Mouse (Mus musculus): ENCODE measurements around the gene Amigo1. TPM values are rescaled to one million over a fixed set of nuclear protein-coding genes. Genes with fewer than 3 reads are reported as not detected.

Gene Amigo1
- polyA plus RNA-seq (2012; rRNA removed) = 43.7 and 49.2 TPM in 2 replicates

DNA sequence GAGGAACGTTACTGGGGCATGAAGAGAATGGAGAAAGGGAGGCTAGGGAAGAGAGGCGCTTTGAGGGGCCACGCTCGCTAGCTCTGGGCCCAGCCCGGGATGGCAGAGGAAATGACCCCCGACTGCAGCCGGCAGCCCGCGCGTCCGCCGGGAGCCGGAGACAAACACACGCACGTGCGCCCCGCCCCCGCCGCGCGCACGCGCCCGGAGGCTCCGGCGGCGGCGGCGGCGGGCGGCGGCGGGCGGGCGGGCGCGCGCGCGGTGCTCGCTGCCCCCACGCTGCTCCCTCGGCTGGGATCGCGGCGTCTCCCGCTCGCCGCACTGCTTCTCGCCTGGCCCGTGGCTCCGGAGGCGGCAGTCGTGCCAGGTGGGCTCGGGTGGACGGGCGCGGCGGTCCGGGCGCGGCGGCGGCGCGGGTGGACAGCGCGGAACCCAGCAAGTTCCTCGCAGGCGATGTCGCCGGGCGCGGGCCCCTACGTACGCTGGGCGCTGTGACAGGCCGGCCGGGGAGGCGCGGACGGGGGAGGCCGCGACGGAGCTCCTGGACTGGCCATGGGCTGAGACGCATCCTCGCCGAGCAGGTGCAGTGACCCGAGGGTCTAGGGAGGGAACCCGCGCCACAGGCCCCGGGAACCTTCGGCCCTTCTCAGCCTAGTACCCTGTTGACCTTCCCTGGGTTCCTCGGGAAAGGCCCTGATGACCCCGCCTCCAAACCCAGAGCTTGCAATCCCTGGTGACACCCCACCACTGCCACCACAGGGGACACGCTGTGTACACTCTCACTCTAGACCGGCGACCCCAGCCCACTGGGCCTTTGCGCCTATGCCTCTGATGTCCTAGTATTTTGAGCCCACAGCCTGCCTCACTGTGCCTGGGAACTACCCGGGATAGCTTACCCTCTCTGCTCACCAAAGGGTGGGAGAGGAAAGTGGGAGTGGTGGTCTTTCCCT is at the start of gene Amigo1:
Gene Amigo1, plus strand, starts transcription at position 238 of the 950 bp plus-strand sequence.
- no peak for TF ChIP-seq CTCF (IDR thresholded peaks at IDR 0.05; ENCODE audit: extremely low read depth, insufficient read depth, low read length)
- no peak for TF ChIP-seq POLR2A (IDR thresholded peaks at IDR 0.05; ENCODE audit: extremely low read depth, insufficient read depth, low read length)
- Histone ChIP-seq H3K27ac (ENCODE audit: insufficient read depth, low read length) (peak within 1 kb of the TSS; percentile 95), H3K4me1 (ENCODE audit: control insufficient read depth, insufficient read depth, low read length) (peaks cover 16% of the 10 kb centered on the region), H3K4me3 (ENCODE audit: insufficient read depth, low read length) (peak within 1 kb of the TSS; percentile 61)

DNA sequence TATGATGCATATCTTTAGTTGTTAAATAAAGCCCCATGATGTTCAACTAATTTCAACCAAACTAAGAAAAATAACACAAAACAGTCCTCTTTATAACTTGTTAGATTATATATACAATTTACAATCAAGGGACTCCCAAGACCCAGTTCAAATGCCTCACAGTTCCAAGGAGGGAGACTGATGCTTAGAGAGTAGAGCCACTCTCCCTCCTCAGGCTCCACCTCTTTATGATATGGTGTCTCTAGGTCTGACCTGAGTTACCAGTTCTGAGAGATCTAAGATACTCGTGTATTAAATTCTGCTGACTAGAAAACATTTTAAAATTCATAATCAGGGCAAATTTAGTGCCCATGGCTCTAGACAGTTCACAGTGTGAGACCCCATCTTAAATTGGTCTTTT is 47.0 kb upstream of the Amigo1 start:
- Histone ChIP-seq H3K27ac (ENCODE audit: insufficient read depth, low read length) (no peak overlapping the region), H3K4me3 (ENCODE audit: insufficient read depth, low read length) (no peak overlapping the region), H3K4me1 (ENCODE audit: control insufficient read depth, insufficient read depth, low read length) (peaks cover 3% of the 10 kb centered on the region)
- TF ChIP-seq CTCF (IDR thresholded peaks at IDR 0.05; ENCODE audit: extremely low read depth, insufficient read depth, low read length) (no peak), POLR2A (IDR thresholded peaks at IDR 0.05; ENCODE audit: extremely low read depth, insufficient read depth, low read length) (no peak)

DNA sequence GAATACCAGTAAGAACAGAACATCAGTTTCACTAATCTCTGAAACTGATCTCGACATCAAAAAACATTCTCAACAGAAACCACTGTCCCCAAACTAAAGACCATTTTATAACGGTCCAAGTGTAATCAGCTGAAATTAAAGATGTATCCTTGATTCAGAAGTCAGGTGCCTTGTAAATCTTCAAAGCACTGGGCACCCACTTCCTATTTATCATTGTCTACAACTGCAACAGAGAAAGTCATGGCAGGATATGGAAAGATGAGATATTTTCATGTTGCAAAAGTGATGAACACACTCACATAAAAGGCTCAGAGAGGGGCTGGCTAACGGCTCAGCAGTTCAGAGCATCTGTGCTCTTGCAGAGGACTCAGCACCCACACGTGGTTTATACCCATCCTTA is 45.3 kb upstream of the Amigo1 start:
- TF ChIP-seq POLR2A (IDR thresholded peaks at IDR 0.05; ENCODE audit: extremely low read depth, insufficient read depth, low read length) = no peak
- no peak for TF ChIP-seq CTCF (IDR thresholded peaks at IDR 0.05; ENCODE audit: extremely low read depth, insufficient read depth, low read length)
- Histone ChIP-seq H3K4me3 (ENCODE audit: insufficient read depth, low read length) (no peak overlapping the region), H3K27ac (ENCODE audit: insufficient read depth, low read length) (no peak overlapping the region), H3K4me1 (ENCODE audit: control insufficient read depth, insufficient read depth, low read length) (peaks cover under 1% of the 10 kb centered on the region; the same call in 1 of the 2 replicates)

GRCm38 (mm10) chr3:108145534-108146445 is 40.3 kb upstream of the Amigo1 start, which contains the start of gene Gnai3:
TSS of gene Gnai3 (minus strand) at chr3:108146146.
- peak within 1 kb of the TSS; percentile 73 for H3K4me3 ChIP-seq (ENCODE audit: insufficient read depth, low read length)
- no peaks in the 10 kb centered on the region for H3K4me1 ChIP-seq (ENCODE audit: control insufficient read depth, insufficient read depth, low read length)
- peak within 1 kb of the TSS; percentile 69 for H3K27ac ChIP-seq (ENCODE audit: insufficient read depth, low read length)
- TF ChIP-seq POLR2A (IDR thresholded peaks at IDR 0.05; ENCODE audit: extremely low read depth, insufficient read depth, low read length) = peak; percentile 92
- no peak for TF ChIP-seq CTCF (IDR thresholded peaks at IDR 0.05; ENCODE audit: extremely low read depth, insufficient read depth, low read length)

- Histone ChIP-seq H3K27ac (ENCODE audit: insufficient read depth, low read length) (no peak overlapping the region), H3K4me3 (ENCODE audit: insufficient read depth, low read length) (peak overlapping the region; percentile 73; the same call in 1 of the 2 replicates), H3K4me1 (ENCODE audit: control insufficient read depth, insufficient read depth, low read length) (no peaks in the 10 kb centered on the region)
- TF ChIP-seq CTCF (IDR thresholded peaks at IDR 0.05; ENCODE audit: extremely low read depth, insufficient read depth, low read length) = no peak
- TF ChIP-seq POLR2A (IDR thresholded peaks at IDR 0.05; ENCODE audit: extremely low read depth, insufficient read depth, low read length) = no peak
Observed at GRCm38 (mm10) chr3:108146671-108147070, 39.5 kb upstream of the Amigo1 start.

- no peak for TF ChIP-seq POLR2A (IDR thresholded peaks at IDR 0.05; ENCODE audit: extremely low read depth, insufficient read depth, low read length)
- peak; percentile 97 for TF ChIP-seq CTCF (IDR thresholded peaks at IDR 0.05; ENCODE audit: extremely low read depth, insufficient read depth, low read length)
- H3K4me1 ChIP-seq (ENCODE audit: control insufficient read depth, insufficient read depth, low read length) = peaks cover 3% of the 10 kb centered on the region; the same call in 1 of the 2 replicates
- no peak overlapping the region for H3K27ac ChIP-seq (ENCODE audit: insufficient read depth, low read length)
- no peak overlapping the region for H3K4me3 ChIP-seq (ENCODE audit: insufficient read depth, low read length)
Observed at GRCm38 (mm10) chr3:108147386-108148235, 38.5 kb upstream of the Amigo1 start.

DNA sequence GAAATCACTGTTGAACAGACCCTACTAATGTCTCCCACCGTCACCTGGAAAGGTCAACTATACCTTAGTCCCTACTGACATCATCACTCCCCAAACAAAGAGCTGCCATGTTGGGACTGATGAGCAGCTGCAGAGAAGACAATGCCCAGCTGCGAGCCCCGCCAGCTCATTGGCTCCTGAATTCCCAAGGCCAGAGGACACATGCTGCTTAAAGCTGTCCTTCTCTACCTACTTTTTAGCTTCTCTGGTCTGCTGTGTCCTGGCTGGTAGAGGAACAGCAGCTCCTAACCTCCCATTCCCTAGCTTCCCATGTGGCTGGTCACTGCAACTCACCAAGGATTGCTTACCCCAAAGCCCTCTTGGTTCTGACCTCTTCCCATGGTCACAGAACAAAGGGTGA is 33.8 kb upstream of the Amigo1 start:
- no peak overlapping the region for H3K4me3 ChIP-seq (ENCODE audit: insufficient read depth, low read length)
- H3K4me1 ChIP-seq (ENCODE audit: control insufficient read depth, insufficient read depth, low read length) = peaks cover 3% of the 10 kb centered on the region; the same call in 1 of the 2 replicates
- TF ChIP-seq CTCF (IDR thresholded peaks at IDR 0.05; ENCODE audit: extremely low read depth, insufficient read depth, low read length) (no peak), POLR2A (IDR thresholded peaks at IDR 0.05; ENCODE audit: extremely low read depth, insufficient read depth, low read length) (no peak)
- no peak overlapping the region for H3K27ac ChIP-seq (ENCODE audit: insufficient read depth, low read length)

DNA sequence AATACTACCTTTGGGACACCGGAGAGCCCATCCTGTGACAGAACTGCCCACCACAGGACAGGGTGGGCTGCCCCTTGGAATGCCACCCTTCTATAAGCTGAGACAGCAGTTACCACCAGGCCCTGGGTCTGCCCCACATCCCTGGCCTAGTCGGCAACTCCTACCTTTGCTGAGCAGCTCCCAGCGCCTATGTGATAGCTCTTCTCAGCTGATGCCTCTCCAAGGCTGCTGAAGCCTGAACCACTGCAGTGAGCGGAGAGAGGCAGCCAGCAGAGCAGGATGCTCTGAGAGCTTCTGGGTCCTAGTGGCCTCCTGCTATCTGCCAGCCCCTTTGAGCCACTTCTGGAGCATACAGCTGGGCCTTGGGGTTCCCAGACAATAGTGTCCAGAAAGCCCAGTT is 31.5 kb upstream of the Amigo1 start, which contains the start of gene Gpr61:
Gene Gpr61, minus strand, starts transcription at position 227 of the 400 bp plus-strand sequence.
- peaks cover 12% of the 10 kb centered on the region for H3K4me1 ChIP-seq (ENCODE audit: control insufficient read depth, insufficient read depth, low read length)
- no peak for TF ChIP-seq CTCF (IDR thresholded peaks at IDR 0.05; ENCODE audit: extremely low read depth, insufficient read depth, low read length)
- peak; percentile 97 for TF ChIP-seq POLR2A (IDR thresholded peaks at IDR 0.05; ENCODE audit: extremely low read depth, insufficient read depth, low read length)
- peak within 1 kb of the TSS; percentile 79 for H3K4me3 ChIP-seq (ENCODE audit: insufficient read depth, low read length)
- H3K27ac ChIP-seq (ENCODE audit: insufficient read depth, low read length) = peak within 1 kb of the TSS; percentile 83
